ENCODE assay signal across 8 mouse cellular contexts in the genomic region with DNA sequence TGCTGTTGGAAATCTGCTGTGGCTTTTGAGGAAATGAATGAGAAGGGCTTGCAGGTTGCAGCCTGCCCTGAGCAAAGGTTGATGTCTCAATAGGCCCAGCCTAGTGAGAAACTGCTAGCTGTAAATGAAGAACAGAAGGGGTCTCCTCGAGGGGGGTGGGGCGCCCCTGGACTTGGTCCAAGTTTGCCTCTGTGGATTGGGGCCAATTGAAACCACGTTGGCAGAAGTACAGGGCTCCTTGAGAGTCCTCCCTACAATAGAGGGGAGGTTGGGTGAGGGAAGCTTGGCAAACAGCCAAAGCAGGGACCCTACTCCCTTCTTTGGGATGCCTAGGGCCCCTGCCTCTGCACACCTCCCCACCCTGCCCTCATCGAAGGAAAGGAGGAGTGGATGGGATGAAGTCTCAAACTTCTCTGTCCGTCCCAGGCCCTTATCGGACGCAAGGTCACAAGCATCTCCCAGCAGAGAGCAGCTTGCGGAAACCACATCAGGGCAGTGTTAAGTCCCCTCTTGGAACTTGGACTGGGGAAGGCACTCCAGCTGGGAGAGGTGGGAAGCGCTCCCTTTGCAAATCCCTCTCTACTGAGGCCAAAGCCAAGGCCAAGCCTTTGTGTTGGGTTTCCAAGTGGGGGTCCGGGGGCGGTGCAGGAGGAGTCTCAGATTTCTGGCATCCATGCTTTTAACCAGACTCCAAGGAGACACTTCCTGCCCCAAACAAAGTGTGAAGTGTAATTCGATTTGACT.
DNase-seq lines count a peak whose midpoint lies in the region; ATAC-seq and TF ChIP-seq lines count a peak whose summit lies in the region.

No protein-coding gene starts in this region.

- H3K36me3 ChIP-seq in forebrain, postnatal 0 days (ENCODE audit: insufficient read depth) = no peaks in the 10 kb centered on the region
- H3K36me3 ChIP-seq in liver, adult 2 months (ENCODE audit: control insufficient read depth, insufficient read depth, low read length) = no peaks in the 10 kb centered on the region
- H3K36me3 ChIP-seq in neural tube, embryonic 13.5 days = no peaks in the 10 kb centered on the region

- DNase-seq in frontal cortex, postnatal 14 days (ENCODE audit: low spot score in 2 of 2) = peak; percentile 47 to 51
- DNase-seq in ES-CJ7 (ENCODE audit: low read depth, low spot score) = peak; percentile 87
- DNase-seq in forebrain, postnatal 0 days = peak; percentile 80
- peak; percentile 56 for DNase-seq in liver, adult 2 months (ENCODE audit: extremely low read depth, low read depth, low spot score)
- DNase-seq in gastrocnemius, adult 8-10 months (ENCODE audit: low spot score in 2 of 2) = no peak

- TF ChIP-seq POLR2A in liver, adult 2 months (IDR thresholded peaks at IDR 0.05; ENCODE audit: extremely low read depth, insufficient read depth, low read length) = no peak

- H3K27me3 ChIP-seq in forebrain, postnatal 0 days (ENCODE audit: insufficient read depth, low read length) = no peaks in the 10 kb centered on the region
- H3K27me3 ChIP-seq in liver, adult 2 months (ENCODE audit: control insufficient read depth, insufficient read depth, low read length) = no peaks in the 10 kb centered on the region
- H3K27me3 ChIP-seq in neural tube, embryonic 13.5 days = no peaks in the 10 kb centered on the region

- TF ChIP-seq CTCF in forebrain, postnatal 0 days (IDR thresholded peaks at IDR 0.05; ENCODE audit: low read depth) = no peak
- no peak for TF ChIP-seq CTCF in liver, adult 2 months (IDR thresholded peaks at IDR 0.05; ENCODE audit: low read depth, low read length)

- H3K79me2 ChIP-seq in liver, adult 2 months (ENCODE audit: control insufficient read depth, insufficient read depth, low read length) = peaks cover 64% of the 10 kb centered on the region

- no peak overlapping the region for H3K9ac ChIP-seq in forebrain, postnatal 0 days
- H3K9ac ChIP-seq in liver, adult 2 months (ENCODE audit: low read depth, low read length) = no peak overlapping the region
- H3K9ac ChIP-seq in neural tube, embryonic 13.5 days = 0 out of 2 replicates have a peak overlapping the region, but pooled peaks have one; percentile 38

- no peak for ATAC-seq in frontal cortex, adult (ENCODE audit: low TSS enrichment)
- ATAC-seq in forebrain, postnatal 0 days = peak; percentile 71
- peak; percentile 75 for ATAC-seq in neural tube, embryonic 13.5 days (ENCODE audit: low read depth)
- no peak for ATAC-seq in activated CD4-positive, CD25-positive, alpha-beta regulatory T cell, adult 4 months

- 12% methylated on average over 12 of the region's 12 CpGs for whole genome bisulfite sequencing in forebrain, postnatal 0 days
- 46% methylated on average over 12 of the region's 12 CpGs for WGBS in liver, adult 2 months
- 23% methylated on average over 12 of the region's 12 CpGs for whole genome bisulfite sequencing in neural tube, embryonic 13.5 days

- no peak overlapping the region for H3K4me3 ChIP-seq in forebrain, postnatal 0 days (ENCODE audit: low read depth, low read length)
- no peak overlapping the region for H3K4me3 ChIP-seq in liver, adult 2 months (ENCODE audit: insufficient read depth, low read depth, low read length)
- no peak overlapping the region for H3K4me3 ChIP-seq in neural tube, embryonic 13.5 days

- no peak overlapping the region for H3K4me2 ChIP-seq in forebrain, postnatal 0 days (ENCODE audit: low read depth)
- H3K4me2 ChIP-seq in neural tube, embryonic 13.5 days = peak overlapping the region; percentile 26

- H3K4me1 ChIP-seq in forebrain, postnatal 0 days (ENCODE audit: insufficient read depth) = peaks cover 32% of the 10 kb centered on the region
- H3K4me1 ChIP-seq in liver, adult 2 months (ENCODE audit: control insufficient read depth, insufficient read depth, low read length) = peaks cover 45% of the 10 kb centered on the region
- peaks cover 99% of the 10 kb centered on the region for H3K4me1 ChIP-seq in neural tube, embryonic 13.5 days (replicated peaks)

- peak overlapping the region; percentile 64 for H3K27ac ChIP-seq in forebrain, postnatal 0 days (ENCODE audit: low read depth, low read length)
- H3K27ac ChIP-seq in liver, adult 2 months (replicated peaks; ENCODE audit: insufficient read depth, low read depth, low read length) = peak overlapping the region; percentile 50
- H3K27ac ChIP-seq in neural tube, embryonic 13.5 days (replicated peaks) = peak overlapping the region; percentile 86

- no peaks in the 10 kb centered on the region for H3K9me3 ChIP-seq in forebrain, postnatal 0 days (ENCODE audit: low read length)
- no peaks in the 10 kb centered on the region for H3K9me3 ChIP-seq in neural tube, embryonic 13.5 days

Comparison
In these comparisons a context has a peak if more than half of its experiments do, and no peak if none do; other contexts are left out.
1. DNase-seq: peak in frontal cortex, postnatal 14 days (2 of 2), ES-CJ7 (single experiment), forebrain, postnatal 0 days (single experiment) and liver, adult 2 months (single experiment); none in gastrocnemius, adult 8-10 months (0 of 2).
2. ATAC-seq: peak in forebrain, postnatal 0 days (single experiment) and neural tube, embryonic 13.5 days (single experiment); none in frontal cortex, adult (single experiment) and activated CD4-positive, CD25-positive, alpha-beta regulatory T cell, adult 4 months (single experiment).
3. Peak in every context shown above with its lines, with median percentiles within 50 percentile points of each other: H3K27ac ChIP-seq.